Mouse (Mus musculus) retina, adult 2 months (tissue): ENCODE data around the gene Trappc12.

Experiments used
- DNase-seq: peaks from one replicate; pipeline ENCODE4 v3.0.0-alpha.2; 2012; ENCODE audit warnings: low read depth, low spot score

The Trappc12 gene

DNA sequence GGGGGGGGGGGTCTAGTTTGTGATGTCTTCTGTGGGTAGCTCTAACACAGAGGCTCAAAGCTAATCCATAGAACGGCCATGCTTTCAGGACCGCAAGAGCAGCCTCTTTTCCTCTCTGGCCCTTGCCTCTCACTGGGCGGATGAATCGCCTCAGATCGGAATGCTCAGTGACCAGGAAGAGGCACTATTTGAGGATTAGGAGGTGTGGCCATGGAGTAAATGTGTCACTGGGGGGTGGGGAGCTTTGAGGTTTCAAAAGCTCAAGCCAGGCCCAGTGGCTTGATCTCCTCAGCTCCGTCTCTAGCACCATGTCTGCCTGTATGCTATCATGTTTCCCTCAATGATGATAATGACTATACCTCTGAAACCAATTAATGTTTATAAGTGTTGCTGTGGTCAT, 61.3 kb downstream of the Trappc12 start:
- no peak for DNase-seq

DNA sequence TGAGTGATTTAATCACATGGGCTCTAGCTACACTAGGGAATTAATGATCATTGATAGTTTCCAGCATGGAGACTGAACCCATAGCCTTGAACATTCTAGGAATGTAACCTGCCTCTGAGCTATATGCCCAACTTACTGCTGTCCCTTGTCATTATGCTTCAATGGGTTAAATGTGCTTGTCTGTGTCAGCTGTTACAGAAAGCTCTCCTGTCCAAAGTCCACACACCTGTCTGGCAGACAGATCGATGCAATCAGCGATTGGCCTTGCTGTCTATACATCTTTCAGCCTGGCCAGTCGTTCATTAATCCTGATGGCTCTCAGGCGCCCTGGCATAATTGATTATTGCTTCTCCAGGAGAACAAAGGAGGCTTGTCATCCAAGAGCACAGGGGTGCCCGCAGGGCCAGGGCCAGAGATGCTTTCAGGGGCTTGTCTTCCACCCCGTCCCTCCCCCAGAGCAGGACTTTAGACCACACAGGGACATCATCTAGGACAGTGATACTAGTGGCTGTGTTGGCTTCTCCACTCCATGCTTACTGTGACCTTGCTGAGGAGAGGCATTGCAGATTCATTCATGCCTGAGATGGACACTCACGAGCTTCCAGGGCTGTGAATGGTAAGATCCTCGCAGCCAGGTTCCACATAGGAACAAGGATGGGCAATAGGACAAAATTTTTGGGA, 63.9 kb downstream of the Trappc12 start:
- no peak for DNase-seq

DNA sequence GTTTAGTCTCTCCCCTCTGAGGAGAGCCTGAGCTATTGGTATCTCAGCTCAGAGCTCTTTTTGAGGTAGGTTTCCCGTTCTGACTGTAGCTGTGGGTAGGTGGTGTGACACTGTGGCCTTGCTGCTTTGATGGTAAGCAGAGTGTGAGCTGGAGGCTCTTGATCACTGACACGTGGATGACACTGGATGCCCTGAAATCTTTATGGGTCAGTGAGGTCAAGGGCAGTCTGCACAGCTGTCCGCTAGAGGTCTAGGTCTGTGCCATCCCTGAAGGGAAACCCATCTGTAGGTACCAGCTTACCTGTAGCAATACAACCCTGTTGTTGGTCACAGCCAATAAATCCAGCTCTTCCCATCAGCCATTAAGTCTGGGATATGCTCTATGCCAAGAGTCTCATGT, 64.5 kb downstream of the Trappc12 start:
- DNase-seq, result no peak

- no peak for DNase-seq
Measured at GRCm38 (mm10) chr12:28684674-28685073, 65.6 kb downstream of the Trappc12 start.

- DNase-seq, result no peak
Measured at GRCm38 (mm10) chr12:28675925-28676209, 74.4 kb downstream of the Trappc12 start.

DNA sequence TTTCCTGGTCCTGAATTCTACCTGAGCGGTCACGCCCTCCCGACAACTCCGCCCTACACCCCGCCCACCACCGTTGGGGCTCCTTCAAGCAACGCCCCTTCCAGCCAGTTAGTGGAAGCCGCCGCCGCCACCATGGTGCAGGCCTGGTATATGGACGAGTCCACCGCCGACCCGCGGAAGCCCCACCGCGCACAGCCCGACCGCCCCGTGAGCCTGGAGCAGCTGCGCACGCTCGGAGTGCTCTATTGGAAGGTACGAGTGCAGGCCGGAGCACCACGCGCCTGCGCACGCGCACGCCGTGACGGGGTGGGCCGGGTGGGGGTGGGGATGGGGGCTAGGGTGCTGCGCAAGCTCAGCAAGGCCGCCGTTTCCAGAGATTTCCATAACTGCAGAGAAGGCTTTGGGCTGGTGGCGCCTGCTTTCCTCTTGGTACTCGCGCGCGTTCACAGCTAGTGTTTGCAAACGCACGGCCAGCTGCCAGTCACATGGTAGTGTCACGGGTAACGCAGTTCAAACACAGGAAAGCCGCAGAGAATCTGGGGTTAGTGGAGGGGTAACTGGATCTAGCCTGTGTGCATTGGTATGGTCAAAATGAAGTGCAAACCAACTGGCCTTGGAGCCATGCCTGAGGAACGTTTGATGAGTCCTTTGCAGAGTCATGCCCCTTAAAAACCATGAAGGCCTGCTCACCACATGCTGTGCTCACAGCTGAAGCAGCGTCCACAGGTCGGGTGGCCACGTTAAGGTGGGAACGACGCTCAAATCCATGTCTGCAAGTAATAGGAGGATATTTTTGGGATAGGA, 74.9 kb downstream of the Trappc12 start, which contains the start of gene Adi1:
Gene Adi1, plus strand, starts transcription at position 111 of the 804 bp plus-strand sequence.
- DNase-seq, result peak; percentile 51

DNA sequence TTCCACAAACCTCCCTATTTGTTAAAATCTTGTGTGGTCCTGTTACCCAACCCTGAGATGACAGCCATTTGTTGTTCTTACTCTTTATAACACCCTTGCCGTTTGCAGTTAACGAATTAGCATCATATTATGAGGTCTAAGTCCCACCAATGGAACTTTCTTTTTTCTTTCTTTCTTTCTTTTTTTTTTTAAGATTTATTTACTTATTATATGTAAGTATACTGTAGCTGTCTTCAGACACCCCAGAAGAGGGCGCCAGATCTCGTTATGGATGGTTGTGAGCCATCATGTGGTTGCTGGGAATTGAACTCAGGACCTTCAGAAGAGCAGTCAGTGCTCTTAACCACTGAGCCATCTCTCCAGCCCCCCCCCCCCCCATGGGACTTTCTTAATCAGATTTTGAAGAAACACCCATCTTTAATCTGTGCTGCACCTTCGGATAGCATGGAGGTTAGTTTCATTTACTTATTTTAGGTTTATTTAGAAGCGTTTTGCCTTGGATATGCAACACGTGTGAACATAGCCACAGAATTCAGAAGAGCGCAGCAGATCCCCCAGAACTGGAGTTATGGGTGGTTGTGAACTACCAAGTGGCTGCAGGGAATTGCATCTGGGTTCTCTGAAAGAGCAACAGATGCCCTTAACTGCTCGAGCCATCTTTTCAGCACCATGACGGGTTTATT, 76.1 kb downstream of the Trappc12 start:
- no peak for DNase-seq

DNA sequence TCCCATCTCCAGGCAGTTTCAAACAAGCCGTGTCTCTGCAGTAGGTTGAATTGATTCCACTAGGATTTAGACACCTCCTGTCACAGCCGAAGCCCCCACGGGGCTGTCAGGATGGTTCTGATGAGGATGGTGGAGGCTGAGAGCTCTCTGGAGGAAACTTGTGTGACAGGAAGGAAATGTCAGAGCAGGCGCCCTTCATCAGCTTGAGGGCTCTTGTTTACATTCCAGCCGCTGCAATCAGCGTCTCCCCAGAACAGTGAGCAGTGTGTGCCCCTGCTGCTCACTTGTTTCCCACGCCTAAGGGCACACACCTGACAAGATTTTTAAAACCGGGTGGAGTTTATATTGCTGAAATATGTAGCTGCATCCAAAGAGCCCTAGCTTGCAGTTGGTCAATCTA, 83.0 kb downstream of the Trappc12 start:
- DNase-seq, result no peak

GRCm38 (mm10) chr12:28666734-28667133, 83.5 kb downstream of the Trappc12 start:
- DNase-seq, result no peak

DNA sequence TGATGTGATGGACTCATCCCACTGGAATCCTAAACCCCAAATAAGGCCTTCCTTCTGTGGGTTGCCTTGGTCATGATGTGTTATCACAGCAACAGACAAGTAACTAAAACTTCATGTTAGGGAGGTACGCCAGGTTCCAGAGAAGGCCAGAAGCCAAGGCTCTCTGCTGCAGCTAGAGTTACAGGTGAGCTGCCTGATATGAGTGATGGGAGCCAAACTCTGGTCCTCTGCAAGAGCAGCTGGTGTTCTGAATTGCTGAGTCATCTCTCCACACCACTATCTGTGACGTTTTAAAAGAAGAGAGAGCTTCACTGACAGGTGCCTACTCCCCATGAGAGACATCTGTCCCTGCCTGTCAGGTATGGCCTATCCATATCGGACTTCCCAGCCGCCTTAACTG, 87.6 kb downstream of the Trappc12 start:
- DNase-seq, result no peak

- DNase-seq, result peak; percentile 72
Measured at GRCm38 (mm10) chr12:28649141-28650110, 100.8 kb downstream of the Trappc12 start, which contains the start of gene Rnaseh1. Gene Rnaseh1 (plus strand): TSS chr12:28649602.
